Mouse (Mus musculus): ENCODE measurements at regions not wholly inside any gene's neighbourhood (a gene's known extent, or its start where the extent isn't known, plus 50 kb on each side); places are given as distances from the start of the nearest gene placed in this dataset.
"Not testable (repeated sequence)": the region's sequence is repeated elsewhere in the genome, so short reads cannot be mapped to it uniquely, and the experiment has no call there.

- not testable (repeated sequence) for TF ChIP-seq CTCF (IDR thresholded peaks at IDR 0.05; ENCODE audit: low read depth, low read length); POLR2A (IDR thresholded peaks at IDR 0.05; ENCODE audit: borderline replicate concordance, low read depth, low read length)
Measured at GRCm38 (mm10) chr17:16374119-16374854, 543.4 kb upstream of the Rgmb start.
